Mouse (Mus musculus) liver, embryonic 13.5 days (tissue): ENCODE measurements around the gene Krtap9-1. TPM values are rescaled to one million over a fixed set of nuclear protein-coding genes. Genes with fewer than 3 reads are reported as not detected.

ENCODE experiments used
- polyA plus RNA-seq: library from polyadenylated mRNA; unstranded; fragments of >200 nt; fragmentation: Nextera tagmentation; extraction: Ambion mirVana; gene quantifications from 2 replicates; pipeline ENCODE4 v1.2.1, GENCODE M21; 2015

Gene Krtap9-1
- polyA plus RNA-seq, 1 experiment from 2014 or later, result not detected

Other genes with a start within 250 kb of the Krtap9-1 start
- not detected in 2 replicates for gene Krtap4-1, start 245.2 kb upstream of the Krtap9-1 start, polyA plus RNA-seq
- not detected in 2 replicates for gene Krtap4-2, start 238.3 kb upstream of the Krtap9-1 start, polyA plus RNA-seq
- not detected in 2 replicates for gene Krtap4-7, start 229.3 kb upstream of the Krtap9-1 start, polyA plus RNA-seq
- gene Gm11555, start 223.2 kb upstream of the Krtap9-1 start, polyA plus RNA-seq, result not detected in 2 replicates
- gene Gm11563, start 214.4 kb upstream of the Krtap9-1 start, polyA plus RNA-seq, result not detected in 2 replicates
- gene Krtap4-6, start 207.4 kb upstream of the Krtap9-1 start, polyA plus RNA-seq, result not detected in 2 replicates
- not detected in 2 replicates for gene Gm14190, start 182.6 kb upstream of the Krtap9-1 start, polyA plus RNA-seq
- not detected in 2 replicates for gene Gm14180, start 139.1 kb upstream of the Krtap9-1 start, polyA plus RNA-seq
- gene Gm11595, start 100.5 kb upstream of the Krtap9-1 start, polyA plus RNA-seq, result not detected in 2 replicates
- not detected in 2 replicates for gene Krtap4-8, start 92.7 kb upstream of the Krtap9-1 start, polyA plus RNA-seq
- gene Krtap4-9, start 88.2 kb upstream of the Krtap9-1 start, polyA plus RNA-seq, result not detected in 2 replicates
- gene Gm11596, start 79.9 kb upstream of the Krtap9-1 start, polyA plus RNA-seq, result not detected in 2 replicates
- gene Gm11569, start 74.5 kb upstream of the Krtap9-1 start, polyA plus RNA-seq, result not detected in 2 replicates
- not detected in 2 replicates for gene Gm11554, start 68.9 kb upstream of the Krtap9-1 start, polyA plus RNA-seq
- gene Krtap4-13, start 63.5 kb upstream of the Krtap9-1 start, polyA plus RNA-seq, result not detected in 2 replicates
- not detected in 2 replicates for gene Gm11564, start 57.7 kb upstream of the Krtap9-1 start, polyA plus RNA-seq
- gene 2300003K06Rik, start 35.3 kb upstream of the Krtap9-1 start, polyA plus RNA-seq, result not detected in 2 replicates
- not detected in 2 replicates for gene Krtap4-16, start 21.8 kb upstream of the Krtap9-1 start, polyA plus RNA-seq
- not detected in 2 replicates for gene Gm11568, start 15.5 kb upstream of the Krtap9-1 start, polyA plus RNA-seq
- not detected in 2 replicates for gene Gm11559, start 8.9 kb upstream of the Krtap9-1 start, polyA plus RNA-seq
- not detected in 2 replicates for gene Gm11567, start 5.8 kb downstream of the Krtap9-1 start, polyA plus RNA-seq
- not detected in 2 replicates for gene Krtap31-1, start 34.5 kb downstream of the Krtap9-1 start, polyA plus RNA-seq
- not detected in 2 replicates for gene Gm11565, start 41.4 kb downstream of the Krtap9-1 start, polyA plus RNA-seq
- gene Krtap31-2, start 62.9 kb downstream of the Krtap9-1 start, polyA plus RNA-seq, result not detected in 2 replicates
- gene Krtap9-5, start 75.1 kb downstream of the Krtap9-1 start, polyA plus RNA-seq, result not detected in 2 replicates
- gene Krtap29-1, start 105.7 kb downstream of the Krtap9-1 start, polyA plus RNA-seq, result not detected in 2 replicates
- gene Krtap16-1, start 113.2 kb downstream of the Krtap9-1 start, polyA plus RNA-seq, result not detected in 2 replicates
- gene Krtap17-1, start 120.6 kb downstream of the Krtap9-1 start, polyA plus RNA-seq, result not detected in 2 replicates
- not detected in 2 replicates for gene Krt33a, start 142.8 kb downstream of the Krtap9-1 start, polyA plus RNA-seq
- gene Krt33b, start 156.5 kb downstream of the Krtap9-1 start, polyA plus RNA-seq, result not detected in 2 replicates
- gene Krt34, start 168.2 kb downstream of the Krtap9-1 start, polyA plus RNA-seq, result not detected in 2 replicates
- gene Krt31, start 177.2 kb downstream of the Krtap9-1 start, polyA plus RNA-seq, result not detected in 2 replicates
- gene Krt32, start 214.8 kb downstream of the Krtap9-1 start, polyA plus RNA-seq, result not detected in 2 replicates
- not detected in 2 replicates for gene Krt35, start 222.9 kb downstream of the Krtap9-1 start, polyA plus RNA-seq
- not detected in 2 replicates for gene Krt36, start 232.2 kb downstream of the Krtap9-1 start, polyA plus RNA-seq
- gene Krt13, start 248.2 kb downstream of the Krtap9-1 start, polyA plus RNA-seq, result 0.10 and 0.20 TPM in 2 replicates